ENCODE assay signal across 19 mouse cellular contexts in the genomic region with DNA sequence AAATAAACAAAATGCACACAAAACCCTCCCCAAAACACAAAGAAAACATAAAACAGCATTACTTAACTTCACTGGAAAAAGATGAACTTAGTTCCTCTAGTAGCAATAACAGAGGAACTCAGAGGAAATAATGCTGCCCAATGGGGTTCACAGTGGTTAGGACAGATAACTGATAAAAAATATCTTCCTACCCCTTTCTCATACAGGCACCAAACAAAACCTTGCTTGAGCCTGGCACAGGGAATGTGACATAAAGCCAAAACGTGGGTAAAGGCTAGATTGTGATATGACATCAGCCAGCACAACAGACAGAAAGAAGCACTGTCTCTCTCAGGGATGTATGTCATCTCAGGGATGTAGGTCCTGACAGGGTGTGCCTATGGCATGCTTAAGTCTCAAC. TPM values are rescaled to one million over a fixed set of nuclear protein-coding genes. Genes with fewer than 3 reads are reported as not detected.
DNase-seq lines count a peak whose midpoint lies in the region; ATAC-seq lines count a peak whose summit lies in the region.
"Had no signal": no experiment of that assay in that cellular context is flagged by ENCODE, and none has a peak within 500 bp of the region (broad histone marks: within the 10 kb centered on the region; RNA-seq: fewer than 3 reads in every experiment).

No protein-coding gene starts in this region.

- ATAC-seq in common myeloid progenitor, adult 5-6 weeks (replicated peaks; ENCODE audit: low read depth, poor library complexity, severe bottlenecking) = peak; percentile 62
- peak; percentile 44; the same call in 1 of the 2 replicates for ATAC-seq in megakaryocyte progenitor cell, adult 5-6 weeks (replicated peaks; ENCODE audit: poor library complexity)
- ATAC-seq: forebrain, embryonic 13.5 days; forebrain, embryonic 15.5 days; forebrain, postnatal 0 days had no signal

- DNase-seq in 416B (ENCODE audit: low read depth) = peak; percentile 29
- DNase-seq in MEL-GATA-1-ER (ENCODE audit: extremely low read depth, low read depth) = peak; percentile 37
- DNase-seq in liver = no peak
- no peak for DNase-seq in kidney, adult 11 months
- no peak for DNase-seq in kidney, adult 8-10 months
- no peak for DNase-seq in embryo, embryonic 10 days (ENCODE audit: low spot score)
- DNase-seq: adrenal gland, adult 2 months; adrenal gland, postnatal 10 days; adrenal gland, postnatal 25 days; cerebellum, adult 11-12 months; cerebellum, adult 2 months; cerebellum, adult 9-10 months; cerebellum, postnatal 10 days; cerebellum, postnatal 25 days; forebrain, postnatal 0 days had no signal

RNA-seq across cellular contexts. Expression of a gene that starts 40.6 kb away (rescaled TPM):
- 19.7 and 20.1 TPM in 2 replicates for total RNA-seq in common myeloid progenitor, adult 5-6 weeks (2017)
- total RNA-seq in megakaryocyte progenitor cell, adult 5-6 weeks (2015) = 26.4 and 32.0 TPM in 2 replicates
- 14.0 and 19.3 TPM in 2 replicates for total RNA-seq in megakaryocyte progenitor cell, adult 5-6 weeks (2017)

RNA-seq across cellular contexts. Expression of a gene that starts 40.9 kb away (rescaled TPM):
- 54.2 and 59.7 TPM in 2 replicates for total RNA-seq in common myeloid progenitor, adult 5-6 weeks (2017)
- total RNA-seq in megakaryocyte progenitor cell, adult 5-6 weeks (2015) = 59.3 and 69.5 TPM in 2 replicates
- 64.3 and 77.7 TPM in 2 replicates for total RNA-seq in megakaryocyte progenitor cell, adult 5-6 weeks (2017)

Comparison
In these comparisons a context has a peak if more than half of its experiments do, and no peak if none do; other contexts are left out.
1. DNase-seq: peak in 416B (single experiment) and MEL-GATA-1-ER (single experiment); none in liver (single experiment), kidney, adult 11 months (single experiment), kidney, adult 8-10 months (0 of 2) and embryo, embryonic 10 days (single experiment).